Mouse (Mus musculus): ENCODE measurements at regions not wholly inside any gene's neighbourhood (a gene's known extent, or its start where the extent isn't known, plus 50 kb on each side); places are given as distances from the start of the nearest gene placed in this dataset.

GRCm38 (mm10) chr16:42717828-42718412, 157.8 kb upstream of the Zbtb20 start:
- no peak for TF ChIP-seq CTCF (IDR thresholded peaks at IDR 0.05; ENCODE audit: borderline replicate concordance, insufficient read depth, low read length)
- TF ChIP-seq POLR2A (IDR thresholded peaks at IDR 0.05; ENCODE audit: low read depth, low read length) = no peak
